Mouse (Mus musculus) liver, adult 2 months (tissue): ENCODE data around the gene 5730522E02Rik. TPM values are rescaled to one million over a fixed set of nuclear protein-coding genes. Genes with fewer than 3 reads are reported as not detected.
A peak's percentile ranks its signal among the peaks of the same experiment; 100 is the strongest.

Source experiments
- DNase-seq: peaks from one replicate; pipeline ENCODE4 v3.0.0-alpha.2; 2011; ENCODE audit warnings: low read depth, low spot score; ENCODE audit errors: extremely low read depth
- H3K27ac ChIP-seq: fragments of 200-500 bp; replicated peaks from 2 replicates; pipeline ENCODE4 v1.5.1; 2012; ENCODE audit warnings: low read depth, mild to moderate bottlenecking, control low read depth, inconsistent platforms, low read length; ENCODE audit not compliant: insufficient read depth
- H3K27me3 ChIP-seq: fragments of 200-500 bp; 2 replicates; pipeline ENCODE4 v1.6.1; 2012; ENCODE audit warnings: mild to moderate bottlenecking, moderate library complexity, low read length, inconsistent platforms; ENCODE audit not compliant: control insufficient read depth, insufficient read depth
- H3K36me3 ChIP-seq: fragments of 200-500 bp; 2 replicates; pipeline ENCODE4 v1.6.1; 2012; ENCODE audit warnings: low read length, inconsistent platforms; ENCODE audit not compliant: control insufficient read depth, insufficient read depth
- H3K4me1 ChIP-seq: fragments of 200-500 bp; 2 replicates; pipeline ENCODE4 v1.6.1; 2011; ENCODE audit warnings: low read length; ENCODE audit not compliant: control insufficient read depth, insufficient read depth
- H3K4me3 ChIP-seq: fragments of 200-500 bp; 2 replicates; pipeline ENCODE4 v1.5.1; 2011; ENCODE audit warnings: low read depth, mild to moderate bottlenecking, control low read depth, low read length, moderate library complexity; ENCODE audit not compliant: insufficient read depth
- H3K79me2 ChIP-seq: fragments of 200-500 bp; 2 replicates; pipeline ENCODE4 v1.6.1; 2012; ENCODE audit warnings: inconsistent platforms, mild to moderate bottlenecking, low read length, moderate library complexity; ENCODE audit not compliant: control insufficient read depth, insufficient read depth
- H3K9ac ChIP-seq: fragments of 200-500 bp; 2 replicates; pipeline ENCODE4 v1.6.1; 2012; ENCODE audit warnings: low read depth, mild to moderate bottlenecking, control low read depth, inconsistent platforms, low read length
- CTCF ChIP-seq: fragments of 200-500 bp; IDR thresholded peaks from 2 replicates; pipeline ENCODE4 v1.5.1; 2011; ENCODE audit warnings: low read depth, low read length, control low read depth
- POLR2A ChIP-seq: fragments of 200-500 bp; IDR thresholded peaks from 2 replicates; pipeline ENCODE4 v1.6.1; 2011; ENCODE audit warnings: low read length, control low read depth; ENCODE audit not compliant: insufficient read depth; ENCODE audit errors: extremely low read depth
- WGBS: fragments of 180-500 bp; shearing (Covaris S2); methylation state at CpG from one replicate; pipeline ENCODE4 v1.1.7; 2018; 5-methylcytosine and 5-hydroxymethylcytosine counted together
- polyA plus RNA-seq: library from polyadenylated mRNA; depleted of rRNA; stranded (reverse); fragments of >200 nt; gene quantifications from 2 replicates; pipeline ENCODE4 v1.2.3, GENCODE M21; 2012
- total RNA-seq: library from RNA; depleted of rRNA; stranded (reverse); fragments of >200 nt; gene quantifications from 2 replicates; pipeline ENCODE4 v1.2.3, GENCODE M21; 2014

The 5730522E02Rik gene
- total and polyA plus RNA-seq, 2 experiments = 0.16 to 0.83 TPM

GRCm38 (mm10) chr11:26102878-26103277, 107.7 kb downstream of the 5730522E02Rik start:
- H3K4me1 ChIP-seq = peaks cover 2% of the 10 kb centered on the region; the same call in 1 of the 2 replicates
- H3K27me3 ChIP-seq = no peaks in the 10 kb centered on the region; the same call in 1 of the 2 replicates
- no peaks in the 10 kb centered on the region for H3K79me2 ChIP-seq
- 36% methylated on average over 4 of the region's 4 CpGs for WGBS
- H3K4me3 ChIP-seq = no peak overlapping the region
- TF ChIP-seq POLR2A (no peak), CTCF (no peak)
- no peak overlapping the region for H3K9ac ChIP-seq
- peak; percentile 21 for DNase-seq
- no peaks in the 10 kb centered on the region for H3K36me3 ChIP-seq
- no peak overlapping the region for H3K27ac ChIP-seq

GRCm38 (mm10) chr11:26100077-26100476, 110.5 kb downstream of the 5730522E02Rik start:
- H3K79me2 ChIP-seq = no peaks in the 10 kb centered on the region
- DNase-seq = no peak
- H3K4me1 ChIP-seq = peaks cover 2% of the 10 kb centered on the region; the same call in 1 of the 2 replicates
- WGBS = 87% methylated on average over 5 of the region's 5 CpGs
- no peak overlapping the region for H3K27ac ChIP-seq
- no peaks in the 10 kb centered on the region; the same call in 1 of the 2 replicates for H3K27me3 ChIP-seq
- H3K4me3 ChIP-seq = no peak overlapping the region
- H3K9ac ChIP-seq = no peak overlapping the region
- H3K36me3 ChIP-seq = no peaks in the 10 kb centered on the region
- TF ChIP-seq POLR2A (no peak), CTCF (no peak)

DNA sequence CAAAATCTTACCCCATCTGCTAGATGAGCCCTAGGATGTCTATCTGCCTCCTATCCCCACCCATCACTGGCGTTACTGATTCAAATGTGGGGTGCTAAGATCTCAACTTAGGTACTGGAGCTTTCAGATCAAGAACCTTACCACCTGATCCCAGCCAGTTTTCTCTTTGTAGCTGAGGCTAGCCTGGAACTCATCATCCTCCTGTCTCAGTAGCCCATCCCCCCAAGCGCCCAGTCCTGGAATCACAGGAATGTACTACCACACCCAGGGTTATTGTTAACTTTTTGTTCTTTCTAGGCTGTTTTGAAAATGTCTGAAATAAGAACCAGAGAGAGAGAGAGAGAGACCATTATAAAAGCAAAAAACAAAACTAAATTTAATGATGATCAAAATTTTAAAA, 111.6 kb downstream of the 5730522E02Rik start:
- Histone ChIP-seq H3K27me3 (no peaks in the 10 kb centered on the region), H3K79me2 (no peaks in the 10 kb centered on the region), H3K27ac (no peak overlapping the region), H3K9ac (no peak overlapping the region), H3K36me3 (no peaks in the 10 kb centered on the region), H3K4me3 (no peak overlapping the region), H3K4me1 (peaks cover 2% of the 10 kb centered on the region; the same call in 1 of the 2 replicates)
- no peak for TF ChIP-seq CTCF
- TF ChIP-seq POLR2A = no peak
- 97% methylated on average over 2 of the region's 2 CpGs for WGBS
- no peak for DNase-seq

DNA sequence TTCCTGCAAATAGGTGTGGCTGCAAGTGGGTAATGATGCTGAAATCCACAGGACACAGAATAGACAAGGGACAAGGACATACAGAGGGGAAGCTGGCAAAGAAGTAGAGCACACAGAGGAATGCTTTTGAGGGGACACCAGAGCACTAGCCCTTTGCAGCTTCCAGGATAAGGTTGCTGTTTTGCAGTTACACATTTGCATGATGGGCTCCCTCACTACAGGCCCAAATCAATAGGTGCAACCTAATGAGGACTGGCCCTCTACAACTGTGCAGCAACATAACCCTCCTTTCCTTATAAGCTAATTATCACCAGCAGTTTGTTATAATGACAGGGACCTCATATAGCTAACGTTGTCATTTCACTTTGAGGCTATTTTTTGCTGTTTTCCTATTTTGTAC, 114.5 kb downstream of the 5730522E02Rik start:
- H3K79me2 ChIP-seq = no peaks in the 10 kb centered on the region
- no peaks in the 10 kb centered on the region for H3K27me3 ChIP-seq
- TF ChIP-seq CTCF = no peak
- no peak for TF ChIP-seq POLR2A
- H3K36me3 ChIP-seq = no peaks in the 10 kb centered on the region
- no peak for DNase-seq
- no peak overlapping the region for H3K27ac ChIP-seq
- 62% methylated on average over 1 of the region's 1 CpGs for WGBS
- H3K4me1 ChIP-seq = no peaks in the 10 kb centered on the region
- H3K9ac ChIP-seq = no peak overlapping the region
- no peak overlapping the region for H3K4me3 ChIP-seq

DNA sequence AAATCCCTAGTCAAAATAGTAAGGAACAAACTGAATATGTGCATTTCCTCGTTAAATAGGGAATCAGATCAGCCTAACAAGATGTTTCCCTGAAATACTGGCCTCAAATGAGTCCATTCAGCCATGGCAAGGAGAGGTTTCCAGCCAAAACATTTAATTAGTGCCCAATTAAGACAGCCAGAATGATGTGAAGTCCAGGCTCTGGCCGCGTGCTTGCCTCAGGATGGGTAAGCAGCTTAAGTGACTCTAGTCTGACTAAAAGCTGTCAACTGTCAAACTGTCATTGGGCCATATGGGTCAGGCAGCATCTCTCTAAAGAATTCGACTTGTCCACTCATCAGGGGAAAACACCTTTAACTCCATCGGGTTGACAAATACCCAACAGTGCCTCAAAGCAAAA, 121.6 kb downstream of the 5730522E02Rik start:
- H3K27me3 ChIP-seq = no peaks in the 10 kb centered on the region
- no peaks in the 10 kb centered on the region for H3K4me1 ChIP-seq
- H3K36me3 ChIP-seq = no peaks in the 10 kb centered on the region
- TF ChIP-seq POLR2A = no peak
- no peak for TF ChIP-seq CTCF
- no peak overlapping the region for H3K9ac ChIP-seq
- no peaks in the 10 kb centered on the region for H3K79me2 ChIP-seq
- DNase-seq = no peak
- no peak overlapping the region for H3K4me3 ChIP-seq
- 86% methylated on average over 5 of the region's 5 CpGs for WGBS
- no peak overlapping the region for H3K27ac ChIP-seq

- no peak overlapping the region for H3K27ac ChIP-seq
- H3K79me2 ChIP-seq = no peaks in the 10 kb centered on the region
- no peaks in the 10 kb centered on the region for H3K36me3 ChIP-seq
Observed at GRCm38 (mm10) chr11:26086679-26087078, 123.9 kb downstream of the 5730522E02Rik start.

More at GRCm38 (mm10) chr11:26086679-26087078, 123.9 kb downstream of the 5730522E02Rik start:
- Histone ChIP-seq H3K9ac (no peak overlapping the region), H3K27me3 (no peaks in the 10 kb centered on the region), H3K4me1 (no peaks in the 10 kb centered on the region), H3K4me3 (no peak overlapping the region)
- no peak for TF ChIP-seq CTCF
- TF ChIP-seq POLR2A = no peak
- no peak for DNase-seq
- WGBS = 91% methylated on average over 7 of the region's 7 CpGs
